In the genomic region with DNA sequence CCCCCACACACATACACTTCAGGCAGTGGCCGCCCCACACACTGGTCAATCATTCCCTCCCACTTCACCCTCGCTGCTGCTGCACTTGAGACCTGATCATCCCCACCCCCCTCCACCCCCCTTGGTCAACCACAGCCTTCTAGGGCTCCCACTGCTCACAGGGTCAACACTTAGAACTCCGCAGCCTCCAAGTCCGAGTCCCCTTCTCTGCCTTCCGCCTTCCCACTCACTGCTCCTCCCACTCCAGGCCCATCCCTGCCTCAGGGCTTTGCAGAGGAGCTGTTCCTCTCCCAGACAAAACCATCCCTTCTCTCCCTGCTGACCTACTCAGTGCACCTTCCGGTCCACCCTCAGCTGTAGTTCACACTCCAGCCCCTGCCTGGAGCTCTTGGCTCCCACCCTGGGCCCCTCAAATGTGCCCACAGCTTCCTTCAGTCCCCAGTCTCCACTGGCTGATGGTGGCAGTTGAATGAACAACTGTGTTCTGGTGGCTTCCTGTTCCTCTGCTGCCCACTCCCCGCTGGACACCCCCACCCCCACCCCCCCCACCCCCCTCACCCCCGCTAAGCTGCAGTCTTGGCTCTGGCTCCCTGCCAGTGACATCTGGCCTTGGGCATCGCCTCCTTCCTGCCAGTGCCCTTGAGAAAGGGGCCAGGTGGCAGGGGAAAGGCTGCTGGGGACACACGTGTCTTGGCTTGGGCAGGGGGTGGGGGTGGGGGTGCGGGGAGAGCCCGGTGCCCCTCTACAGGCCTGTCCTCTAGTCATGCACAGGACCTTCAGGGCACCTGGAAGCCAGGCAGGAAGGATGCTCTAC, we compare ENCODE assay signal across 8 mouse cellular contexts. TPM values are rescaled to one million over a fixed set of nuclear protein-coding genes. Genes with fewer than 3 reads are reported as not detected.
A peak's percentile ranks its signal among the peaks of the same experiment; 100 is the strongest.
DNase-seq lines count a peak whose midpoint lies in the region; ATAC-seq lines count a peak whose summit lies in the region.

No protein-coding gene starts in this region.

- peak; percentile 82 for DNase-seq in left cerebral cortex, postnatal 4 days
- no peak for DNase-seq in left cerebral cortex, adult 11 months (ENCODE audit: low spot score)
- DNase-seq in c-Kit-positive CD71-negative TER-119-negative erythroid progenitor cells, embryonic 14.5 days (ENCODE audit: low read depth): peak; percentile 24
- DNase-seq in kidney, postnatal 4 days: peak; percentile 56 to 68
- peak; percentile 44 for DNase-seq in mesoderm, embryonic 11.5 days (ENCODE audit: low read depth, low spot score)
- peak; percentile 65 for DNase-seq in thymus, postnatal 14 days

- H3K4me1 ChIP-seq in heart, embryonic 11.5 days (ENCODE audit: control insufficient read depth, insufficient read depth, low read length): peaks cover 40% of the 10 kb centered on the region

- peak overlapping the region; percentile 69 for H3K4me2 ChIP-seq in heart, embryonic 11.5 days

- ATAC-seq in heart, embryonic 11.5 days (replicated peaks; ENCODE audit: insufficient number of reproducible peaks, low FRiP score, low TSS enrichment): no peak; the same call in 1 of the 2 replicates
- no peak for ATAC-seq in inflammation-experienced regulatory T-cells, adult 6 months

- intact Hi-C loops in left cerebral cortex, postnatal 4 days (cut with DNase I): no loop called here

- peaks cover 16% of the 10 kb centered on the region for H3K27me3 ChIP-seq in heart, embryonic 11.5 days (ENCODE audit: control insufficient read depth, insufficient read depth, low read length)

- peak overlapping the region; percentile 25 for H3K4me3 ChIP-seq in heart, embryonic 11.5 days (ENCODE audit: low read depth, low read length)

- peak overlapping the region; percentile 67 for H3K9ac ChIP-seq in heart, embryonic 11.5 days (ENCODE audit: low read depth, low read length)

- no peaks in the 10 kb centered on the region for H3K9me3 ChIP-seq in heart, embryonic 11.5 days (replicated peaks; ENCODE audit: control insufficient read depth, low read length)

- 3% methylated on average over 9 of the region's 12 CpGs for WGBS in heart, embryonic 11.5 days (ENCODE audit: insufficient replicate concordance)

- H3K27ac ChIP-seq in heart, embryonic 11.5 days (ENCODE audit: low read depth, low read length): peak overlapping the region; percentile 67

- no peaks in the 10 kb centered on the region for H3K36me3 ChIP-seq in heart, embryonic 11.5 days (ENCODE audit: control insufficient read depth, insufficient read depth, low read length)

RNA-seq across cellular contexts. Expression of gene Tle6, which starts 3.5 kb away (rescaled TPM):
- 1 to 10 TPM; 2.2 to 3.2 TPM for total RNA-seq in left cerebral cortex, postnatal 4 days (2021)
- polyA plus RNA-seq in heart, embryonic 11.5 days (2014; fragmentation: Nextera tagmentation; extraction: Ambion mirVana): 25.6 and 27.3 TPM in 2 replicates
- polyA plus RNA-seq in inflammation-experienced regulatory T-cells, adult 6 months (2017; shearing (Covaris generic)): 1 to 10 TPM in 2 of 3 experiments, under 1 TPM in 1; 0.99 to 1.9 (median 1.7) TPM

RNA-seq across cellular contexts. Expression of gene BC025920, which starts 8.7 kb away (rescaled TPM):
- total RNA-seq in left cerebral cortex, postnatal 4 days (2021): 1 to 10 TPM; 2.5 to 2.7 TPM
- polyA plus RNA-seq in heart, embryonic 11.5 days (2014; fragmentation: Nextera tagmentation; extraction: Ambion mirVana): 0.25 and 0.63 TPM in 2 replicates
- polyA plus RNA-seq in inflammation-experienced regulatory T-cells, adult 6 months (2017; shearing (Covaris generic)): 1 to 10 TPM in 2 of 3 experiments, under 1 TPM in 1; 0.69 to 5.2 (median 4.1) TPM

RNA-seq across cellular contexts. Expression of gene Tle2, which starts 23.0 kb away (rescaled TPM):
- 10 to 100 TPM; 34.0 to 44.5 TPM for total RNA-seq in left cerebral cortex, postnatal 4 days (2021)
- 17.8 and 18.3 TPM in 2 replicates for polyA plus RNA-seq in heart, embryonic 11.5 days (2014; fragmentation: Nextera tagmentation; extraction: Ambion mirVana)
- polyA plus RNA-seq in inflammation-experienced regulatory T-cells, adult 6 months (2017; shearing (Covaris generic)): 1 to 10 TPM in 2 of 3 experiments, not detected in 1; 1.4 TPM

RNA-seq across cellular contexts. Expression of gene Sirt6, which starts 30.3 kb away (rescaled TPM):
- 10 to 100 TPM; 37.4 to 38.1 TPM for total RNA-seq in left cerebral cortex, postnatal 4 days (2021)
- 21.5 and 27.3 TPM in 2 replicates for polyA plus RNA-seq in heart, embryonic 11.5 days (2014; fragmentation: Nextera tagmentation; extraction: Ambion mirVana)
- 10 to 100 TPM; 23.3 to 26.7 (median 24.3) TPM for polyA plus RNA-seq in inflammation-experienced regulatory T-cells, adult 6 months (2017; shearing (Covaris generic))

RNA-seq across cellular contexts. Expression of gene Ankrd24, which starts 31.0 kb away (rescaled TPM):
- 10 to 100 TPM; 37.9 to 44.6 TPM for total RNA-seq in left cerebral cortex, postnatal 4 days (2021)
- polyA plus RNA-seq in heart, embryonic 11.5 days (2014; fragmentation: Nextera tagmentation; extraction: Ambion mirVana): 7.2 and 8.1 TPM in 2 replicates
- polyA plus RNA-seq in inflammation-experienced regulatory T-cells, adult 6 months (2017; shearing (Covaris generic)): 1 to 10 TPM in 1 of 3 experiments, under 1 TPM in 2; 0.72 to 1.3 (median 0.90) TPM
